Mouse (Mus musculus): ENCODE measurements at regions not wholly inside any gene's neighbourhood (a gene's known extent, or its start where the extent isn't known, plus 50 kb on each side); places are given as distances from the start of the nearest gene placed in this dataset.

DNA sequence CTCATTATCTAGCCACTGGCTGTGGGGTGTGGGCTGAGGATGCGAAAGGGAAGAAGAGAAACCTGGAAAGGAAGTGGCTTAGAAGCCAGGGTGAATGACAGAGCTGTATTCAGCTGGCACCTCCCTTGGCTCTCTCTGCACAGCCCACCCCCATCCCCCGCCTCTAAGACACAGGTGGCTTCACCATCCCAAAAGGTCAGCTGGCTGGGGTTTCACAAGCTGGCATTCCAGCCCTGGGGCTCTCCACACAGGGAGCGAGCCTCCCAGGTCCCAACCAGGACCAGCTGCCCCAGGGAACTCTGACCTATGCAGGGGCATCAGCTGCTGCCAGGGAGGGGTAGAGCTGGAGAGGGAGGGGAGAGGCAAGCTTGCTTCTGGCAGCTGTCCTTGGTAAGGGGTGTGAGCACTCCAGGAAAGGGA lies 71.9 kb upstream of the Mef2a start:
- H3K27me3 ChIP-seq: no peaks in the 10 kb centered on the region
- 57% methylated on average over 3 of the region's 3 CpGs for WGBS
- H3K4me1 ChIP-seq: peaks cover 43% of the 10 kb centered on the region
- H3K27ac ChIP-seq: peak overlapping the region; percentile 12; the same call in 1 of the 2 replicates
- H3K4me3 ChIP-seq: no peak overlapping the region
- H3K9me3 ChIP-seq (replicated peaks): no peaks in the 10 kb centered on the region
- no peak overlapping the region for H3K9ac ChIP-seq
- H3K4me2 ChIP-seq: no peak overlapping the region
- peak; percentile 39 for ATAC-seq
- H3K36me3 ChIP-seq (ENCODE audit: poor library complexity, severe bottlenecking): no peaks in the 10 kb centered on the region

DNA sequence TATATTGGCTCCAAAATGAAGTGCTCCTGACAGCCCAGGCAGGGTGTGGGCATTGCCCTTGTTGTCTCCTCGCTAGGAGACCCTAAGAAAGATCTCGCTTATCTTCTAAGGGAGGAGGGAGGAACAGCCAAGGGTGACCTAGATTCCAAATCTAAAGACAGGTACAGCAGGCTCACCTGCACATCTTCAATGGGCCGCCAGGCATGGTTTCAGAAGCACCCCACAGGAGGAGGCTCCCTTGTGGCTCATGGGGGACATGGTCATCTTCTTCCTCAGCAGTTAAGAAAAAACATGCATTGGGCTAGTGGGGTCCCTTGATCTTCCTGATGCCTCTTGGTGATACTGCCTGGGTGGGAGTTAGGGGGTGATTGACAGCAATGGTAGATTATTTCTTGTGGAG lies 71.0 kb upstream of the Mef2a start:
- H3K4me1 ChIP-seq: peaks cover 43% of the 10 kb centered on the region
- H3K27ac ChIP-seq: peak overlapping the region; percentile 81
- no peaks in the 10 kb centered on the region for H3K9me3 ChIP-seq (replicated peaks)
- 85% methylated on average over 3 of the region's 3 CpGs for WGBS
- ATAC-seq: no peak
- H3K27me3 ChIP-seq: no peaks in the 10 kb centered on the region
- H3K9ac ChIP-seq: no peak overlapping the region
- H3K4me3 ChIP-seq: no peak overlapping the region
- no peaks in the 10 kb centered on the region for H3K36me3 ChIP-seq (ENCODE audit: poor library complexity, severe bottlenecking)
- no peak overlapping the region; the same call in 1 of the 2 replicates for H3K4me2 ChIP-seq

DNA sequence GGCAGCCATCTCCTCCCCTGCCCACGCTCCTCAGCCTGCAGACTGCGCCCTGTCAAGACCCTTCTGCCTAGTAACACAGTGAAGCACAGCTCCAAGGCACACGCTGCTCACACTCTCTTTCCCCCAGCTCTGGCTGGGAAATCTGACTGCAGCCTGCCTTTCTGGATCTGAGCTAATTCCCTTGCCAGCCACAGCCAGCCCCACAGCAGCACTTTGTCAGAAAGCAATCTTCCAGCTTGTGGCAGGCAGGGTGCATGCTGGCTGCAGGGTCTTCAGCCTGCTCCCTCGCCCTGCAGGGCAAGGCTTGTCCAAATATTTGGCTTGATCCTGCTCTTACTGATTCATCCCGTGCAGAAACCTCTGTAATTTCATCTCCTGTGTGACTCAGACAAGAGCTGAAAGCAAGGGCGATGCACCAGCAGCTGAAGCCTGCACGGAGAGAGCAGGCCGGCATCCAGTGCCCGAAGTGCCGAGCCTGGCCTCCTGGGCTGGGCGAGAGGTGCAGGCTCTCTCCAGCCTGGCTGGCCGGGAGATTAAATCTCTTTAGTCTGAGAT lies 70.4 kb upstream of the Mef2a start:
- H3K9ac ChIP-seq: peak overlapping the region; percentile 53; the same call in 1 of the 2 replicates
- peak; percentile 40 for ATAC-seq
- no peaks in the 10 kb centered on the region for H3K9me3 ChIP-seq (replicated peaks)
- peak overlapping the region; percentile 32 for H3K4me2 ChIP-seq
- no peak overlapping the region for H3K4me3 ChIP-seq
- peaks cover 43% of the 10 kb centered on the region for H3K4me1 ChIP-seq
- H3K36me3 ChIP-seq (ENCODE audit: poor library complexity, severe bottlenecking): no peaks in the 10 kb centered on the region
- peak overlapping the region; percentile 81 for H3K27ac ChIP-seq
- 38% methylated on average over 12 of the region's 12 CpGs for WGBS
- no peaks in the 10 kb centered on the region for H3K27me3 ChIP-seq

DNA sequence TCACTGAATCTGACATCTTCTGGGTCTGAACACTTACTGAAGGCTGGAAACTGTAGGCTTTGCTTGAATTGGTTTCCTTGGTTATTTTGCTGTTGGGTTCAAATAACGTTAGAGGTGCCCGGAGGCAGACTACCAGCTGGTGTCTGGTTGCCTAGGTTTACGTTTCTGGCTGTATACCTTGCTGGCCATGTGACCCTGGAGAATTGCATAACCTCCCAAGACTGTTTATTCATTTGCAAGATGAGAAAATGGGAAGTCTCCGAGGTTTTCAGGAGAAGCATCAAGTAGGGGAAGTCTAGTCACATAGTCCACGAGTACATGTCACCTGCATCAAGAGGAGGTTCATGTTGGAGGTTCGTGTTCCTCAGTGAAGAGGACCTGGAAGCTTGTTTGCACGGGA lies 69.6 kb upstream of the Mef2a start:
- H3K4me3 ChIP-seq: no peak overlapping the region

DNA sequence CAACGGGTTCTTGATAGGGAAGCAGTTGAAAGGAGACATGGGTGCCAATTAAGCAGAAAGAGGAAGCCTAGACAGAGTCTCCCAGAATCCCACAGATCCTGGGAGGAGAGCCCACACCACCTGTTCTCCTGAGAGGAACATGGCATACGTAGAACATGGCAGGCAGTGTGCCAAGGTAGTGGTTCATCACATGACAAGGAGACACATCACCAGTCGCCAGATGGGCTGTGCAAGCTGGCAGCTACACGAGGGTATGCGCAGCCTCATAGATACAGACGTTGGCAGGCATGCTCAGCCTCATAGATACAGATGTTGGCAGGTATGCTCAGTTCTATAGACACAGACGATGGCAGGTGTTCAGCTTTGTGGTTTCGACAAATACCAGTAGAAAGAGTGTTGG lies 68.1 kb upstream of the Mef2a start:
- H3K9me3 ChIP-seq (replicated peaks): no peaks in the 10 kb centered on the region
- whole genome bisulfite sequencing: 79% methylated on average over 8 of the region's 8 CpGs
- no peak overlapping the region for H3K27ac ChIP-seq
- H3K4me1 ChIP-seq: peaks cover 41% of the 10 kb centered on the region
- no peak overlapping the region for H3K4me3 ChIP-seq
- H3K27me3 ChIP-seq: no peaks in the 10 kb centered on the region
- no peak overlapping the region for H3K4me2 ChIP-seq
- ATAC-seq: peak; percentile 15; the same call in 1 of the 2 replicates
- H3K9ac ChIP-seq: no peak overlapping the region
- no peaks in the 10 kb centered on the region for H3K36me3 ChIP-seq (ENCODE audit: poor library complexity, severe bottlenecking)

More for the DNA sequence above, 69.6 kb upstream of the Mef2a start:
- Histone ChIP-seq H3K9me3 (replicated peaks) (no peaks in the 10 kb centered on the region), H3K4me1 (peaks cover 43% of the 10 kb centered on the region), H3K4me2 (no peak overlapping the region), H3K27me3 (no peaks in the 10 kb centered on the region), H3K36me3 (ENCODE audit: poor library complexity, severe bottlenecking) (no peaks in the 10 kb centered on the region), H3K27ac (no peak overlapping the region), H3K9ac (no peak overlapping the region)
- WGBS: 87% methylated on average over 7 of the region's 7 CpGs
- ATAC-seq: no peak

DNA sequence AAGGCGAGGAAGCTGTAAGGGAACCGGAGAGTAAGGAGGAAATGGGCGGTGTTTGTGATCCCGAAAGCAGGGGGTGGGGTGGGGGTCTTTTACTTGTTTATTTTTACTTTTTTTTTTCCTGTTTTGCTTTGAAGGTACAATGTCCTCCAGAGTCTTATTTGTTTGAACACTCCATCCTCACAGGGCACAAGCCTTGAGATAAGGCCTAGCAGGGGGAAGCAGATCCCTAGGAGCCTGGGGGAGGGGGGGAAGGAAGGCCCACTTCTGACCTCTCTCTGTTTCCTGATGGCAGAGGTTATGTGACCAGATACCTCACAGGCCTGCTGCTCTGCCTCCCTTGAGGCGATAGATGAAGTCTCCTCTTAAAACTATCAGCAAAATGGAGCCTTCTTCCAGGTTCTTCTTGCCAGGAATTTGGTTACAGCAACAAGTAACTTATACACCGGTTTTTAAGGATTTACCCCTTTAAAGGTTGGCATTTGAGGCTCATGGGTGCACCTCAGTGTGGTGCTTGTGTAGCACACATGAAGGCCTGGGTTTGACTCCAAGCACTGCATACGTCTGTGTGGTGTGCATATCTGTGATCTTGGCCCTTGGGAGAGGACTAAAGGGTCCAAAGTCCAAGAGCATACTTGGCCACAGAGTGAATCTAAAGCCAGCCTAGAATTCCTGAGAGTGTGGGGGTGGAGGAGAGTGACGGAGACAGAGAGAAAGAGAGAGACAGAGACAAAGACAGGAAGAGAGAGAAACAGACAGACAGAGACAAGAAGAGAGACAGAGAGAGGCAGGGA lies 64.8 kb upstream of the Mef2a start:
- no peak overlapping the region for H3K27ac ChIP-seq
- H3K4me2 ChIP-seq: no peak overlapping the region
- peaks cover 16% of the 10 kb centered on the region for H3K4me1 ChIP-seq
- H3K36me3 ChIP-seq (ENCODE audit: poor library complexity, severe bottlenecking): no peaks in the 10 kb centered on the region
- ATAC-seq: no peak
- 88% methylated on average over 8 of the region's 8 CpGs for WGBS
- no peak overlapping the region for H3K9ac ChIP-seq
- no peak overlapping the region for H3K4me3 ChIP-seq
- no peaks in the 10 kb centered on the region for H3K9me3 ChIP-seq (replicated peaks)
- no peaks in the 10 kb centered on the region for H3K27me3 ChIP-seq

DNA sequence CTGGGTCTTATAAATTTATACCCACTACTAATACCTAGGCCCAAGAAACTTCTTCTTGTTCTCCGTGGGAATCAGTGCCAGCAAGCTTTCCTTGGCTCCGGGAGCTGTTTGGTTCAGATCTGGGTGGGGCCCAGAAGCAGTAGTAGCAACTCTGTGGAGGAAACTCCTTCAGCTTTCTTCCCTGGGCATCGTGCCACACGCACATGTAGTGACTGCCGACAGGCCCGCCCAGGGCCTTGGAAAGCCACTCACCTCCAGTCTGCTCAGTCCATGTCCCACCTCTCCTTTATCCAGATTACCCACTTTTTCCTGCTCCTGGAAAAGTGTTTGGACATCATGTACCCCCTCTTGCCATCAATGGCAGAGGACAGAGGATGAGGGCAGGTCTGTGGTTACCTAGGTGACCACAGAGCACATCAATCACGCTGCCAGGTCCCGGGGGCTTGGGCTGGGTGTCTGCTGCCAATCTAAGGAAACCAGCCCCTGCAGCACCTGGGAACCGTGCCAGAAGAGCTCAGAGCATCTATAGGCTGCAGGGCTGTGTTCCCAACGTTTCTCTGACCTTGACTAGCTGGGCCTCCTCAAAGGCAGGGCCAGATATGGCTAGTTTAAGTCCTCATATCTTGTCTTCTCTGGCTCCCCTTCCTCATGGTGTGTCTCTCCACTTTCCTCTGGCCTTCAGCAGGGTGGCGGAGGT lies 63.1 kb upstream of the Mef2a start:
- no peak overlapping the region for H3K27ac ChIP-seq
- no peak overlapping the region for H3K9ac ChIP-seq
- ATAC-seq: peak; percentile 51

DNA sequence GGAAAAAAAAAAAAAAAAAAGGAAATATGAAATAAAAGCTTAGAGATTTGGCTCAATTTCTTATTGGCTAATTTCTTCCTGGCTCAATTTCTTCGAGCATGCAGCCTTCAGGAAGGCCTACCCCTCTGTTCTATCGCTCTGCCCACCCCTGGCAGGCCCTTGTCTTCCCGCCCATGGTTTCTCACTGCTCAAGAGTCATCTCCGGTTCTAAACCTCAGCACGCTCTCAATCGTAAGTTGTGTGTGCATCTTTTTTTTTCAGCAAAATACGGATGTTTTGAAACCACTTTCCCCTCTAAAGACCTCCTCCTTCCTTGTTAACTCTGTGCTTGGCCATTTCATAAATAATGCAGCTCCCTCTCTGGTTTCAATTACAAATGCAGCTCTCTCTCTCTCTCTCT lies 58.3 kb upstream of the Mef2a start:
- H3K4me3 ChIP-seq: no peak overlapping the region
- H3K4me2 ChIP-seq: no peak overlapping the region
- 87% methylated on average over 7 of the region's 7 CpGs for WGBS
- no peak for ATAC-seq
- H3K9ac ChIP-seq: no peak overlapping the region
- H3K9me3 ChIP-seq (replicated peaks): no peaks in the 10 kb centered on the region
- no peaks in the 10 kb centered on the region for H3K36me3 ChIP-seq (ENCODE audit: poor library complexity, severe bottlenecking)
- no peak overlapping the region for H3K27ac ChIP-seq
- peaks cover 9% of the 10 kb centered on the region for H3K4me1 ChIP-seq
- H3K27me3 ChIP-seq: no peaks in the 10 kb centered on the region

More for the DNA sequence above, 63.1 kb upstream of the Mef2a start:
- no peaks in the 10 kb centered on the region for H3K36me3 ChIP-seq (ENCODE audit: poor library complexity, severe bottlenecking)
- H3K4me3 ChIP-seq: no peak overlapping the region
- 52% methylated on average over 11 of the region's 11 CpGs for WGBS
- H3K9me3 ChIP-seq (replicated peaks): no peaks in the 10 kb centered on the region
- no peak overlapping the region for H3K4me2 ChIP-seq
- H3K4me1 ChIP-seq: peaks cover 16% of the 10 kb centered on the region
- H3K27me3 ChIP-seq: no peaks in the 10 kb centered on the region

DNA sequence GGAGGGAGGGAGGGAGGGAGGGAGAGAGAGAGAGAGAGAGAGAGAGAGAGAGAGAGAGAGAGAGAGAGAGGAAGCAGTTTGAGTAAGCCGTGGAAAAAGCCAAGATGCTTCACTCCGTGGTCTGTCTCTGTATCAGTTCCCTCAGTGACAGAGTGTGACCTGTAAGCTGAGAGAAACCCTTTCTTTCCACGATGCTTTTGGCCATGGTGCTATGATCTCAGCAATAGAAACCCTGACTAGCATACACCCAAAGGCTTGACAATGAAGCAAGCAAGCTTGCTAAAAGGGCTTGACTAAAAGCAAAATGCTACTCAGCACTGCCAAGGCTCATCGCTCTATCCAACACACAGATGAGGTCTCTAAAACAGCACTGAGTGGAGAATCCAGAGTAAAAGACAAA lies 57.4 kb upstream of the Mef2a start:
- Histone ChIP-seq H3K27me3 (no peaks in the 10 kb centered on the region), H3K9ac (no peak overlapping the region), H3K4me3 (no peak overlapping the region), H3K4me2 (no peak overlapping the region), H3K27ac (no peak overlapping the region), H3K36me3 (ENCODE audit: poor library complexity, severe bottlenecking) (no peaks in the 10 kb centered on the region), H3K9me3 (replicated peaks) (no peaks in the 10 kb centered on the region), H3K4me1 (no peaks in the 10 kb centered on the region; the same call in 1 of the 2 replicates)
- no peak for ATAC-seq
- 88% methylated on average over 4 of the region's 4 CpGs for WGBS

DNA sequence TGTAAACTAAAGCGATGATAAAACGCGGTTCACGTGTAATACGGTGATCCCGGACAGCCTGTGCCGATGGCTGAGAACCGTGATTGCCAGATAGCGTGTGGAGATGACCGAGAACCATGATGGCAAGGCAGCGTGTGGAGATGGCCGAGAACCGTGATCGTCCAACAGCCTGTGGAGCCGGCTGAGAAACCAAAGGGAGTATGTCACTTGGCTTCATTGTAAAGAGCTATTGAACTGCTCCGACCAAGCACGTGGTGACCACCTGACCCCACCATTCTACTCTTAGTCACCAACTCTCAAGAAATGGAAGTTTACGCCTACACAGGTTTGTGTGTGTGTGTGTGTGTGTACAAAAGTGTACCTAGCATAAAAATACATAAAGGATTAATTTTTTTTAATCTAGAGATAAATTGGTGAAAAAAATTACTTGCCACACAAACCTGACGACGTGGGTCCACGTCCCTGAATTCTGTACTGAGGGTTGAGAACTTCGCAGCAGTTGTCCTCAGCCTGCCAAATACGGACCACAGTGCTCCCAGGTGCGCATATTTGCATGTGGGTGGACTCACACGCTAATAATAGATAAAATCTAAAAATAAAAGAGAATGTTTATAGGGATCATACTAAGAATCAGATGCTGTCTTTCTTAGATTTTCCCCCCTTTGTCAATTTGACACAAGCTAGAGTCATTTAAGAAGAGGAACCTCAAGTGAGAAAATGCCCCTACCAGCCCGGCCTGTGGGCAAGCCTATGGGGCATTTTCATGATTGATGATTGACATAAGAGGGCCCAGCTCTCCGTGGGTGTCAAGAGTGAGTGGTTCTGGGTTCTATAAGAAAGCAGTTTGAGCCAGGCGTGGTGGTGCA lies 56.6 kb upstream of the Mef2a start:
- H3K36me3 ChIP-seq (ENCODE audit: poor library complexity, severe bottlenecking): no peaks in the 10 kb centered on the region
- 94% methylated on average over 28 of the region's 28 CpGs for WGBS

DNA sequence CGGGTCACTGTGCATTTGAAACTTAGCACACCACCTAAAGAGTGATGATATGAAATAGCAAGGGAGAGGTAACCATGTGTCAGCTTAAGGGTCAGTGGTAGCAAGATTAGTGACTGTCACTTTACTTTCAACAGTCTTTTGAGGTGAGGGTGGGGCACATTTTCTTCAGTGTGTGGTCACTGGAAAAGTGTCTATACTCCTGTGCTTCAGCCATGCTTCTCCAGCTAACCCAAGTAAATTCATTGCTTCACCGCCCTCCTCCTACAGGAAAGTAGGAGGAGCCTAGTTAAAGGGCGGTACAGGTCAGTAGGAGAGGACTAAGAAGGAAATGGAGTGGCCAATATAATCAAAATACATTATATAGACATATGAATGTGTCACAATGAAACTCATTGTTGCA lies 55.7 kb upstream of the Mef2a start:
- ATAC-seq: no peak
- Histone ChIP-seq H3K4me2 (no peak overlapping the region), H3K9me3 (replicated peaks) (no peaks in the 10 kb centered on the region), H3K4me3 (no peak overlapping the region), H3K4me1 (no peaks in the 10 kb centered on the region), H3K9ac (no peak overlapping the region), H3K36me3 (ENCODE audit: poor library complexity, severe bottlenecking) (no peaks in the 10 kb centered on the region), H3K27me3 (no peaks in the 10 kb centered on the region), H3K27ac (no peak overlapping the region)
- WGBS: 92% methylated on average over 3 of the region's 3 CpGs

More for the DNA sequence above, 56.6 kb upstream of the Mef2a start:
- ATAC-seq: no peak
- no peak overlapping the region for H3K4me3 ChIP-seq
- no peaks in the 10 kb centered on the region for H3K9me3 ChIP-seq (replicated peaks)
- H3K4me1 ChIP-seq: no peaks in the 10 kb centered on the region
- no peak overlapping the region for H3K4me2 ChIP-seq
- no peak overlapping the region for H3K27ac ChIP-seq
- no peaks in the 10 kb centered on the region for H3K27me3 ChIP-seq
- H3K9ac ChIP-seq: no peak overlapping the region

DNA sequence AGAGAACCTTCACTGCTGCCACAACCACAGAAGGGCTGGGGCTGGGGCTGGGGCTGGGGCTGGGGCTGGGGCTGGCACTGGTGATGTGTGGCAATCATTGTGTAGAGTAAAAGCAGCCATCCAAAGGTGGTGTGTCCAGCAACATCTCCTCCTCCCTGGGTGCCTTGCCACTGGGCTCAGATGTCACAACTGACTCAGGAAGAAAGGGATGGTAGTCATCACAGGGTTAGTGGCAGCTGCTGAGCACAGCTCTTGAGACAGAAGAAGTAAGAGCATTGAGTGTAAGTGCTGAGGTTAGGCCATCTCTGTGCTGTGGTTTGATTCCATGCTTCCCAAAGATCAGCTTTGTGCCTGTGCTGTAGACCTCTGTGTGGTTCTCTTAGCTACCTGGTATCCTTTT lies 53.4 kb upstream of the Mef2a start:
- ATAC-seq: no peak
- no peak overlapping the region for H3K9ac ChIP-seq

More for the DNA sequence above, 53.4 kb upstream of the Mef2a start:
- H3K4me1 ChIP-seq: peaks cover 10% of the 10 kb centered on the region
- no peak overlapping the region for H3K4me2 ChIP-seq
- no peak overlapping the region for H3K4me3 ChIP-seq
- no peaks in the 10 kb centered on the region for H3K27me3 ChIP-seq
- no peaks in the 10 kb centered on the region for H3K9me3 ChIP-seq (replicated peaks)
- no peak overlapping the region for H3K27ac ChIP-seq
- H3K36me3 ChIP-seq (ENCODE audit: poor library complexity, severe bottlenecking): no peaks in the 10 kb centered on the region
